Mouse (Mus musculus) lung, embryonic 16.5 days (tissue): ENCODE data around the gene Rab34. TPM values are rescaled to one million over a fixed set of nuclear protein-coding genes. Genes with fewer than 3 reads are reported as not detected.
"Not testable (repeated sequence)": the region's sequence is repeated elsewhere in the genome, so short reads cannot be mapped to it uniquely, and the experiment has no call there.

Experiments
- ATAC-seq: fragments of 200-750 bp; cut with Nextera tagmentation; 2 replicates; pipeline ENCODE4 v1.8.0; 2017; ENCODE audit warnings: low read depth, mild to moderate bottlenecking, moderate library complexity
- H3K27ac ChIP-seq: fragments of 300-500 bp; sonication (generic); 2 replicates; pipeline ENCODE4 v1.5.1; 2014; ENCODE audit warnings: mild to moderate bottlenecking, control low read depth, low read length
- H3K27me3 ChIP-seq: fragments of 300-500 bp; sonication (generic); 2 replicates; pipeline ENCODE4 v1.6.1; 2014; ENCODE audit warnings: low read depth, low read length, mixed read lengths; ENCODE audit not compliant: control insufficient read depth, insufficient read depth
- H3K36me3 ChIP-seq: fragments of 300-500 bp; sonication (generic); 2 replicates; pipeline ENCODE4 v1.6.1; 2014; ENCODE audit warnings: low read length; ENCODE audit not compliant: control insufficient read depth, insufficient read depth
- H3K4me1 ChIP-seq: fragments of 300-500 bp; sonication (generic); replicated peaks from 2 replicates; pipeline ENCODE4 v1.6.1; 2014; ENCODE audit warnings: low read length, mixed read lengths; ENCODE audit not compliant: control insufficient read depth, insufficient read depth
- H3K4me2 ChIP-seq: fragments of 300-500 bp; sonication (generic); 2 replicates; pipeline ENCODE4 v1.6.1; 2014; ENCODE audit warnings: low read depth, low read length, control low read depth
- H3K4me3 ChIP-seq: fragments of 300-500 bp; sonication (generic); 2 replicates; pipeline ENCODE4 v1.5.1; 2014; ENCODE audit warnings: mild to moderate bottlenecking, low read length, control low read depth
- H3K9ac ChIP-seq: fragments of 300-500 bp; sonication (generic); 2 replicates; pipeline ENCODE4 v1.6.1; 2014; ENCODE audit warnings: low read length, control low read depth
- H3K9me3 ChIP-seq: fragments of 300-500 bp; sonication (generic); 2 replicates; pipeline ENCODE4 v1.6.1; 2016; ENCODE audit warnings: low read length; ENCODE audit not compliant: control insufficient read depth
- WGBS: fragments of 180-500 bp; shearing (Covaris S2); extraction: QIAGEN DNeasy Blood & Tissue Kit; methylation state at CpG from one replicate; pipeline ENCODE4 v1.1.7; 2014; 5-methylcytosine and 5-hydroxymethylcytosine counted together
- polyA plus RNA-seq: library from polyadenylated mRNA; unstranded; fragments of >200 nt; fragmentation: Nextera tagmentation; extraction: Ambion mirVana; gene quantifications from 2 replicates; pipeline ENCODE4 v1.2.1, GENCODE M21; 2015

Gene Rab34
- polyA plus RNA-seq, 1 experiment from 2014 or later: 117 TPM

GRCm38 (mm10) chr11:78183884-78184514 is 4.2 kb upstream of the Rab34 start:
- Histone ChIP-seq H3K27ac (no peak overlapping the region), H3K4me1 (peaks cover 34% of the 10 kb centered on the region), H3K36me3 (peaks cover 18% of the 10 kb centered on the region), H3K27me3 (no peaks in the 10 kb centered on the region), H3K4me3 (peak overlapping the region; percentile 95), H3K9ac (no peak overlapping the region), H3K9me3 (no peaks in the 10 kb centered on the region), H3K4me2 (peak overlapping the region; percentile 24)
- no peak for ATAC-seq
- WGBS: 35% methylated on average over 10 of the region's 10 CpGs

- H3K9ac ChIP-seq, ATAC-seq, H3K4me3 ChIP-seq, H3K9me3 ChIP-seq, H3K4me2 ChIP-seq, H3K27ac ChIP-seq, H3K27me3 ChIP-seq: not testable (repeated sequence)
- peaks cover 18% of the 10 kb centered on the region for H3K36me3 ChIP-seq
- peaks cover 30% of the 10 kb centered on the region for H3K4me1 ChIP-seq
- WGBS: 93% methylated on average over 6 of the region's 6 CpGs
These were observed 3.5 kb upstream of the Rab34 start for GRCm38 (mm10) chr11:78184702-78185101.

GRCm38 (mm10) chr11:78189234-78190040 is 1.2 kb downstream of the Rab34 start:
- Histone ChIP-seq H3K27me3 (no peaks in the 10 kb centered on the region), H3K4me3 (peak overlapping the region; percentile 75), H3K9ac (peak overlapping the region; percentile 95), H3K9me3 (no peaks in the 10 kb centered on the region), H3K4me1 (peaks cover 13% of the 10 kb centered on the region), H3K4me2 (peak overlapping the region; percentile 70), H3K36me3 (peaks cover 14% of the 10 kb centered on the region), H3K27ac (peak overlapping the region; percentile 100)
- ATAC-seq: peak; percentile 91
- WGBS: under 1% methylated on average over 42 of the region's 42 CpGs

DNA sequence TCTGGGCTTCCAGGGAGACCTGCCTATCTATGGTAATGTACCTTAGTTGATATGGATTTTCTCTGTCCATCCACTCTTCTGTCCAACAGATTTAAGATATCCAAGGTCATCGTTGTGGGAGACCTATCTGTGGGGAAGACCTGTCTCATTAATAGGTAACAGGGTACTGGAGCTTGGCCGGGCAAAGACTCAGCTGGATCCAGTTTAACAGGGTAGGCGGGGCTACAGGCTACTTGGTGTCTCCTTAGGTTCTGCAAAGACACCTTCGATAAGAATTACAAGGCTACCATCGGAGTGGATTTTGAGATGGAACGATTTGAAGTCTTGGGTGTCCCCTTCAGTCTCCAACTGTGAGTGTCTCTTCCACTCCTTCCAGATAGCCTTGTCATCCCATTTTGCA is 1.8 kb downstream of the Rab34 start:
- H3K4me2 ChIP-seq: peak overlapping the region; percentile 70
- peaks cover 14% of the 10 kb centered on the region for H3K4me1 ChIP-seq
- WGBS: 34% methylated on average over 6 of the region's 6 CpGs
- H3K36me3 ChIP-seq: peaks cover 14% of the 10 kb centered on the region
- no peaks in the 10 kb centered on the region for H3K27me3 ChIP-seq
- peak overlapping the region; percentile 100 for H3K27ac ChIP-seq
- peak overlapping the region; percentile 75 for H3K4me3 ChIP-seq
- peak overlapping the region; percentile 95 for H3K9ac ChIP-seq
- H3K9me3 ChIP-seq: no peaks in the 10 kb centered on the region
- ATAC-seq: no peak

- Histone ChIP-seq H3K4me1 (peaks cover 19% of the 10 kb centered on the region), H3K4me2 (peak within 1 kb of the TSS; percentile 79), H3K9me3 (no peaks in the 10 kb centered on the region), H3K9ac (no peak within 1 kb of the TSS; the same call in 1 of the 2 replicates), H3K27ac (peak within 1 kb of the TSS; percentile 18), H3K4me3 (peak within 1 kb of the TSS; percentile 51), H3K27me3 (no peaks in the 10 kb centered on the region), H3K36me3 (peaks cover 14% of the 10 kb centered on the region)
- WGBS: 43% methylated on average over 1 of the region's 1 CpGs
- no peak for ATAC-seq
These were observed 4.9 kb downstream of the Rab34 start, which contains the start of gene Proca1 for GRCm38 (mm10) chr11:78193113-78193512. Gene Proca1, plus strand, starts transcription at chr11:78193392.

DNA sequence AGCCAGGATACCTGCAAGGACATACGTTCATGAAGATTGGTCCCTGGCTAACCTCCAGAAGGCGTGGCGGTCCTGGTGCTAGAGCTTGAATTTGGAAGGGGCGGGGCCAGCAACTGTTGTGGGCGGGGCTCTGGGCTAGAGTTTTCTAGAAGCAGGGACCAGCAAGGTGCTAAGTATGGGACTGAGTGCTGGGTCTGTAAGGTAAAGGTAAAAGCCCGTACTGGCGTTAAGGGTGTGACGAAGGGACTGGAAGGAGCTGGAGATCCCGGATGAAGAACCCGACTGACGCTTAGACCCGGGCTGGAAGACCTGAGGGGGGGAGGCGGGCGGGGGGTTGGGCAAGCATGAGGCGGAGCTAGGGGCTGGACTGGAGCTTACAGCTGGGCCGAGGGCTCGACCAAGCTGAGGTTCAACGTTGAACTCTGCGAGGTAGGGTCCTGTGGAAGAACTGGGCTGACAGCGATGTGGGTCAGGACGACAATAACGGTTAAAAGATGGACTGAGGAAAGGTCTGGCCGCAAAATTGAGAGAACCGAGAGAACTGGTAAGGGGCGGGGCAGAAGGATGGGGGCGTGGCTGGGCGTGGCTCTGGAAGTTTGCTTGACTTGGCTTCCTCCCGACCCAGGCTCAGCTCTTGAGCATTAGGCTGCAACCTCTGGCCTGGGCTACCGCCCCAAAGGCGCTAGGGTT is 6.3 kb downstream of the Rab34 start:
- Histone ChIP-seq H3K9ac (peak overlapping the region; percentile 52), H3K4me1 (peaks cover 17% of the 10 kb centered on the region), H3K27me3 (no peaks in the 10 kb centered on the region), H3K36me3 (peaks cover 14% of the 10 kb centered on the region), H3K9me3 (no peaks in the 10 kb centered on the region), H3K4me3 (peak overlapping the region; percentile 51), H3K4me2 (peak overlapping the region; percentile 79), H3K27ac (peak overlapping the region; percentile 26)
- 2% methylated on average over 30 of the region's 30 CpGs for WGBS
- peak; percentile 84 for ATAC-seq

DNA sequence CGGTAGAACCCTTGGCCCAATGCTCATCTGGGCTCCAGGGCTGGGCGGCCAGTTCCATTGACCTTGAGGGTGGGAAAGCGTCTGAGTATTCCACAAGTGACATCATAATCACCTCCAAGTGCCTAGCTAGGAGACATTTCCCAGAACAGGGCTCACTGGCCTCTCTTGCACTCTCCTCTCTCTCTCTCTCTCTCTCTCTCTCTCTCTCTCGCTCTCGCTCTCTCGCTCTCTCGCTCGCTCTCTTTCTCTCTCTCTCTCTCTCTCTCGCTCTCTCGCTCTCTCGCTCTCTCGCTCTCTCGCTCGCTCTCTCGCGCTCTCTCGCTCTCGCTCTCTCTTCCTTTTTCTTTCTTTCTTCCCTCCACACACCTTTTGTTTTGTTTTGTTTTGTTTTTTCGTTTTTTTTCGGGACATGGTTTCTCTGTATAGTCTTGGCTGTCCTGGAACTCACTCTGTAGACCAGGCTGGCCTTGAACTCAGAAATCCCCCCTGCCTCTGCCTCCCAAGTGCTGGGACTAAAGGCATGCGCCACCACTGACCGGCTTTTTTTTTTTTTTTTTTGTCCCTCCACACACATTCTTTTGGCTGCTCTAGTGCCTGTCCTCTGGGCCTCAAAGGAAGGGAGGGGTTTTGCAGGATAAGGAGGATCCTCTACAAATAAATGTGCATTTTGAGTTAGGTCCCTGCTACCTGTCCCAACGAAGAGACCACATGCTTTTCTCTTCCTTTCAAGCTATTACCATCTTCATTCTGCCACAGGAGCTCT is 7.1 kb downstream of the Rab34 start:
- no peaks in the 10 kb centered on the region for H3K27me3 ChIP-seq
- peak overlapping the region; percentile 9 for H3K27ac ChIP-seq
- H3K36me3 ChIP-seq: peaks cover 14% of the 10 kb centered on the region
- H3K4me1 ChIP-seq: peaks cover 10% of the 10 kb centered on the region
- no peaks in the 10 kb centered on the region for H3K9me3 ChIP-seq
- H3K4me2 ChIP-seq: peak overlapping the region; percentile 79
- ATAC-seq: no peak; the same call in 1 of the 2 replicates
- peak overlapping the region; percentile 51 for H3K4me3 ChIP-seq
- H3K9ac ChIP-seq: peak overlapping the region; percentile 52
- WGBS: 55% methylated on average over 23 of the region's 23 CpGs

DNA sequence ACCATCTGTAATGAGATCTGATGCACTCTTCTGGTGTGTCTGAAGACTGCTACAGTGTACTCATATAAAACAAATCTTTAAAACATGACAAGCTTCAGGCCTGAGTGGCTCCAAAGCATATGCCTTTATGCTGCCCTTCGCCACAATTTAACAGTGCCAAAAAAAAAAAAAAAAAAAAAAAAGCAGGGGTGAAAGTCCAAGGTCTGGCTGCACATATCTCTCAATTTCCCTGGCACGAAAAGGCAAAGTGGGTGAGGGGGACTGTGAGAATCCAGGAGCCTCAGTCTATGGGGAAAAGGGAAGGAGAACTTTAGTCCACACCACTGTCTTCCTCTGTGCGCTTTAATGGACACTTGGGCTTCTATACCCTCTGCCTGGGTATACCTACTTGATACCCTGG is 14.1 kb downstream of the Rab34 start:
- Histone ChIP-seq H3K27me3 (no peaks in the 10 kb centered on the region), H3K4me3 (no peak overlapping the region), H3K4me2 (no peak overlapping the region), H3K36me3 (peaks cover 19% of the 10 kb centered on the region), H3K9me3 (no peaks in the 10 kb centered on the region), H3K9ac (no peak overlapping the region), H3K4me1 (no peaks in the 10 kb centered on the region), H3K27ac (no peak overlapping the region)
- no peak for ATAC-seq
- WGBS: 84% methylated on average over 3 of the region's 3 CpGs
